12 mouse cellular contexts compared by ENCODE assay signal in the genomic region with DNA sequence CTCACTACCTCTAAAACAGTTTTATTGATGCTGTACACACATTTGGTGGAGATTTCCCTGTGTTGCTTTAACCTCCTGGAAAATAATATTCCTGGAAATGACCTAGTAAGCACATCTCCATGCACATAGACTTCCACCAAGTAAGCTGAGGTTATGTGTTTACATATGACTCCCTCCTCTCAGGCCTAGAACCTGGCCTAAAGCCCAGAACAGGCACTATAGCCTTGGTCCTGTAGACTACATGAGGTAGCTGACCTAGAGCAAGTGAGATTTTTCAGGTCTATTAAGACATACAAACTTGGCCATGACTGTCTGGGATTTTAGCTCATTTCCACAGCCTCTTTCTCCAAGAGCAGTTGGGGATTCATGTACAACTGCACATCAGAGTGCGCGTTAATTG. TPM values are rescaled to one million over a fixed set of nuclear protein-coding genes. Genes with fewer than 3 reads are reported as not detected.
A peak's percentile ranks its signal among the peaks of the same experiment; 100 is the strongest.
DNase-seq lines count a peak whose midpoint lies in the region; ATAC-seq and TF ChIP-seq lines count a peak whose summit lies in the region.
"Had no signal": no experiment of that assay in that cellular context is flagged by ENCODE, and none has a peak within 500 bp of the region (broad histone marks: within the 10 kb centered on the region; RNA-seq: fewer than 3 reads in every experiment).

No protein-coding gene starts in this region.

- peak overlapping the region; percentile 56 for H3K4me2 ChIP-seq in neural tube, embryonic 11.5 days (ENCODE audit: low read depth)
- peak overlapping the region; percentile 67 for H3K4me2 ChIP-seq in liver, embryonic 14.5 days (ENCODE audit: low read depth)
- H3K4me2 ChIP-seq in stomach, postnatal 0 days (replicated peaks; ENCODE audit: low read depth): peak overlapping the region; percentile 54

- H3K4me3 ChIP-seq in gastrocnemius, adult 2 months: 0 out of 2 replicates have a peak overlapping the region, but pooled peaks have one; percentile 90
- H3K4me3 ChIP-seq in neural tube, embryonic 11.5 days (ENCODE audit: low read depth, low read length): peak overlapping the region; percentile 72; the same call in 1 of the 2 replicates
- no peak overlapping the region; a peak in 1 of 4 replicates for H3K4me3 ChIP-seq in liver, embryonic 14.5 days (ENCODE audit: insufficient read depth in 1 of 2, low read depth in 2 of 2, low read length in 2 of 2)
- H3K4me3 ChIP-seq in stomach, postnatal 0 days (ENCODE audit: low read depth, low read length): no peak overlapping the region

- TF ChIP-seq CTCF in gastrocnemius, adult 2 months (IDR thresholded peaks at IDR 0.05): no peak
- no peak for TF ChIP-seq CTCF in liver, embryonic 14.5 days (IDR thresholded peaks at IDR 0.05; ENCODE audit: low read depth)
- no peak for TF ChIP-seq CTCF in stomach, postnatal 0 days (IDR thresholded peaks at IDR 0.05; ENCODE audit: low read depth)

- no peaks in the 10 kb centered on the region for H3K9me3 ChIP-seq in neural tube, embryonic 11.5 days (ENCODE audit: control insufficient read depth, low read length)
- H3K9me3 ChIP-seq in liver, embryonic 14.5 days (ENCODE audit: control insufficient read depth, low read length): no peaks in the 10 kb centered on the region
- H3K9me3 ChIP-seq in stomach, postnatal 0 days (ENCODE audit: control insufficient read depth, low read length): no peaks in the 10 kb centered on the region

- ATAC-seq in neural tube, embryonic 11.5 days (ENCODE audit: insufficient read depth, low FRiP score, low TSS enrichment): no peak
- ATAC-seq in liver, embryonic 14.5 days (ENCODE audit: insufficient read depth): no peak
- no peak for ATAC-seq in stomach, postnatal 0 days (ENCODE audit: low FRiP score, low TSS enrichment)
- ATAC-seq in monocyte, adult 5-6 weeks (replicated peaks; ENCODE audit: insufficient number of reproducible peaks, low FRiP score, low TSS enrichment, poor library complexity, severe bottlenecking): no peak
- ATAC-seq: activated CD4-positive, CD25-positive, alpha-beta regulatory T cell, adult 4 months had no signal

- no peak for TF ChIP-seq EP300 in liver, embryonic 14.5 days (IDR thresholded peaks at IDR 0.05; ENCODE audit: low read depth)
- no peak for TF ChIP-seq EP300 in stomach, postnatal 0 days (optimal IDR thresholded peaks at IDR 0.05)

- no peak for DNase-seq in gastrocnemius, adult 2 months
- DNase-seq in gastrocnemius, postnatal 14 days: no peak
- DNase-seq in neural tube, embryonic 11.5 days (ENCODE audit: low spot score): no peak
- DNase-seq in neural tube, embryonic 10.5 days (ENCODE audit: extremely low spot score, low spot score): no peak
- DNase-seq in liver, embryonic 14.5 days (ENCODE audit: low read depth in 3 of 3, low spot score in 3 of 3): no peak
- DNase-seq in stomach, postnatal 0 days (ENCODE audit: low spot score): no peak
- no peak for DNase-seq in adrenal gland, adult 18-20 months (ENCODE audit: low spot score in 2 of 2)
- DNase-seq: cerebellum, adult 9-10 months; left cerebral cortex, postnatal 4 days; retina, postnatal 1 day had no signal

- peaks cover 6% of the 10 kb centered on the region; the same call in 1 of the 2 replicates for H3K4me1 ChIP-seq in neural tube, embryonic 11.5 days (ENCODE audit: control insufficient read depth, insufficient read depth, low read length)
- H3K4me1 ChIP-seq in liver, embryonic 14.5 days (replicated peaks; ENCODE audit: control insufficient read depth in 2 of 2, insufficient read depth in 2 of 2, low read length in 1 of 2): peaks cover 13 to 16% of the 10 kb centered on the region in 2 experiments
- H3K4me1 ChIP-seq in stomach, postnatal 0 days (replicated peaks; ENCODE audit: control insufficient read depth, insufficient read depth): peaks cover 2% of the 10 kb centered on the region; the same call in 1 of the 2 replicates

- H3K27me3 ChIP-seq in neural tube, embryonic 11.5 days (ENCODE audit: control insufficient read depth, insufficient read depth, low read length): no peaks in the 10 kb centered on the region
- no peaks in the 10 kb centered on the region for H3K27me3 ChIP-seq in liver, embryonic 14.5 days (ENCODE audit: control insufficient read depth, insufficient read depth, low read length)
- no peaks in the 10 kb centered on the region for H3K27me3 ChIP-seq in stomach, postnatal 0 days (ENCODE audit: control insufficient read depth, insufficient read depth, low read length)

- 95% methylated on average over 2 of the region's 2 CpGs for WGBS in neural tube, embryonic 11.5 days
- 92% methylated on average over 2 of the region's 2 CpGs for WGBS in liver, embryonic 14.5 days (ENCODE audit: insufficient replicate concordance)
- WGBS in stomach, postnatal 0 days: 90% methylated on average over 2 of the region's 2 CpGs

- no peak overlapping the region for H3K9ac ChIP-seq in neural tube, embryonic 11.5 days (ENCODE audit: low read length)
- H3K9ac ChIP-seq in liver, embryonic 14.5 days (replicated peaks): no peak overlapping the region; the same call in 1 of the 2 replicates
- no peak overlapping the region for H3K9ac ChIP-seq in stomach, postnatal 0 days (ENCODE audit: low read length)

- no peak overlapping the region for H3K27ac ChIP-seq in gastrocnemius, adult 2 months
- H3K27ac ChIP-seq in neural tube, embryonic 11.5 days (ENCODE audit: low read depth, low read length): no peak overlapping the region
- no peak overlapping the region for H3K27ac ChIP-seq in liver, embryonic 14.5 days
- no peak overlapping the region for H3K27ac ChIP-seq in stomach, postnatal 0 days (replicated peaks)

- peaks cover 6% of the 10 kb centered on the region for H3K36me3 ChIP-seq in neural tube, embryonic 11.5 days (ENCODE audit: control insufficient read depth, insufficient read depth, low read length)
- H3K36me3 ChIP-seq in liver, embryonic 14.5 days (replicated peaks; ENCODE audit: control insufficient read depth, insufficient read depth, low read depth): peaks cover 5% of the 10 kb centered on the region
- H3K36me3 ChIP-seq in stomach, postnatal 0 days (ENCODE audit: control insufficient read depth, insufficient read depth, low read length): peaks cover 5% of the 10 kb centered on the region; the same call in 1 of the 2 replicates

- intact Hi-C loops in gastrocnemius, adult 2 months (cut with DNase I): no loop called here
- intact Hi-C loops in gastrocnemius, postnatal 14 days (cut with DNase I; ENCODE audit: low total_unique reads): no loop called here

RNA-seq across cellular contexts. Expression of a gene that starts 1.7 kb away (rescaled TPM):
- total RNA-seq in gastrocnemius, adult 2 months (2021): 10 to 100 TPM; 25.2 to 25.9 TPM
- total RNA-seq in gastrocnemius, postnatal 14 days (2021): 10 to 100 TPM; 19.0 to 22.0 TPM
- polyA plus RNA-seq in neural tube, embryonic 11.5 days (2014; fragmentation: Nextera tagmentation; extraction: Ambion mirVana): 87.4 and 92.7 TPM in 2 replicates
- polyA plus RNA-seq in liver, embryonic 14.5 days (2012; rRNA removed): 32.0 and 32.5 TPM in 2 replicates
- 15.5 and 17.2 TPM in 2 replicates for polyA plus RNA-seq in liver, embryonic 14.5 days (2014; fragmentation: Nextera tagmentation; extraction: Ambion mirVana)
- 27.3 and 34.4 TPM in 2 replicates for polyA plus RNA-seq in stomach, postnatal 0 days (2015; fragmentation: Nextera tagmentation; extraction: Ambion mirVana)
- total RNA-seq in adrenal gland, adult 18-20 months (2021): 10 to 100 TPM; 58.7 to 64.6 TPM
- total RNA-seq in monocyte, adult 5-6 weeks (2017): 31.4 to 51.0 TPM (median 39.1 TPM) in 3 replicates

RNA-seq across cellular contexts. Expression of a gene that starts 20.7 kb away (rescaled TPM):
- under 1 TPM in 1 of 2 experiments, not detected in 1; 0.08 TPM for total RNA-seq in gastrocnemius, adult 2 months (2021)
- under 1 TPM in 1 of 2 experiments, not detected in 1; 0.13 TPM for total RNA-seq in gastrocnemius, postnatal 14 days (2021)
- polyA plus RNA-seq in neural tube, embryonic 11.5 days (2014; fragmentation: Nextera tagmentation; extraction: Ambion mirVana): 0.77 and 0.88 TPM in 2 replicates
- polyA plus RNA-seq in liver, embryonic 14.5 days (2012; rRNA removed): 0.67 and 1.3 TPM in 2 replicates
- polyA plus RNA-seq in liver, embryonic 14.5 days (2014; fragmentation: Nextera tagmentation; extraction: Ambion mirVana): 0.53 and 0.99 TPM in 2 replicates
- polyA plus RNA-seq in stomach, postnatal 0 days (2015; fragmentation: Nextera tagmentation; extraction: Ambion mirVana): 0.51 and 0.61 TPM in 2 replicates
- total RNA-seq in adrenal gland, adult 18-20 months (2021): 10 to 100 TPM in 1 of 2 experiments, 1 to 10 TPM in 1; 7.3 to 11.7 TPM
- not detected in 3 replicates for total RNA-seq in monocyte, adult 5-6 weeks (2017)
- polyA plus RNA-seq: activated CD4-positive, CD25-positive, alpha-beta regulatory T cell, adult 4 months had no signal

RNA-seq across cellular contexts. Expression of a gene that starts 20.8 kb away (rescaled TPM):
- total RNA-seq in gastrocnemius, adult 2 months (2021): 10 to 100 TPM; 15.8 to 16.0 TPM
- total RNA-seq in gastrocnemius, postnatal 14 days (2021): 10 to 100 TPM; 10.6 to 12.5 TPM
- polyA plus RNA-seq in neural tube, embryonic 11.5 days (2014; fragmentation: Nextera tagmentation; extraction: Ambion mirVana): 39.6 and 51.4 TPM in 2 replicates
- 20.4 and 21.8 TPM in 2 replicates for polyA plus RNA-seq in liver, embryonic 14.5 days (2012; rRNA removed)
- polyA plus RNA-seq in liver, embryonic 14.5 days (2014; fragmentation: Nextera tagmentation; extraction: Ambion mirVana): 19.7 and 24.5 TPM in 2 replicates
- 41.0 and 42.4 TPM in 2 replicates for polyA plus RNA-seq in stomach, postnatal 0 days (2015; fragmentation: Nextera tagmentation; extraction: Ambion mirVana)
- 10 to 100 TPM; 35.1 to 38.5 TPM for total RNA-seq in adrenal gland, adult 18-20 months (2021)
- 9.9 to 29.7 TPM (median 10.0 TPM) in 3 replicates for total RNA-seq in monocyte, adult 5-6 weeks (2017)

RNA-seq across cellular contexts. Expression of a gene that starts 50.9 kb away (rescaled TPM):
- total RNA-seq in gastrocnemius, adult 2 months (2021): 1 to 10 TPM; 1.6 to 1.8 TPM
- total RNA-seq in gastrocnemius, postnatal 14 days (2021): 1 to 10 TPM; 1.5 to 1.6 TPM
- 0.20 and 0.42 TPM in 2 replicates for polyA plus RNA-seq in neural tube, embryonic 11.5 days (2014; fragmentation: Nextera tagmentation; extraction: Ambion mirVana)
- polyA plus RNA-seq in liver, embryonic 14.5 days (2012; rRNA removed): 0.02 TPM in 1 of 2 replicates, not detected in the other
- polyA plus RNA-seq in liver, embryonic 14.5 days (2014; fragmentation: Nextera tagmentation; extraction: Ambion mirVana): 0.06 TPM in 1 of 2 replicates, not detected in the other
- 0.33 TPM in 2 replicates for polyA plus RNA-seq in stomach, postnatal 0 days (2015; fragmentation: Nextera tagmentation; extraction: Ambion mirVana)
- total RNA-seq in adrenal gland, adult 18-20 months (2021): not detected
- 0.75 TPM in 1 of 3 replicates, not detected in the others for total RNA-seq in monocyte, adult 5-6 weeks (2017)
- polyA plus RNA-seq: activated CD4-positive, CD25-positive, alpha-beta regulatory T cell, adult 4 months had no signal

RNA-seq across cellular contexts. Expression of a gene that starts 51.5 kb away (rescaled TPM):
- total RNA-seq in gastrocnemius, adult 2 months (2021): 10 to 100 TPM in 1 of 2 experiments, 1 to 10 TPM in 1; 9.9 to 11.7 TPM
- 1 to 10 TPM; 6.5 to 7.0 TPM for total RNA-seq in gastrocnemius, postnatal 14 days (2021)
- polyA plus RNA-seq in neural tube, embryonic 11.5 days (2014; fragmentation: Nextera tagmentation; extraction: Ambion mirVana): 0.23 and 0.41 TPM in 2 replicates
- polyA plus RNA-seq in liver, embryonic 14.5 days (2012; rRNA removed): 0.05 and 0.06 TPM in 2 replicates
- 0.13 TPM in 1 of 2 replicates, not detected in the other for polyA plus RNA-seq in liver, embryonic 14.5 days (2014; fragmentation: Nextera tagmentation; extraction: Ambion mirVana)
- 1.5 and 1.7 TPM in 2 replicates for polyA plus RNA-seq in stomach, postnatal 0 days (2015; fragmentation: Nextera tagmentation; extraction: Ambion mirVana)
- 1 to 10 TPM; 1.8 to 2.8 TPM for total RNA-seq in adrenal gland, adult 18-20 months (2021)
- total RNA-seq in monocyte, adult 5-6 weeks (2017): not detected in 3 replicates
- polyA plus RNA-seq: activated CD4-positive, CD25-positive, alpha-beta regulatory T cell, adult 4 months had no signal

Comparison
In these comparisons a context has a peak if more than half of its experiments do, and no peak if none do; other contexts are left out.
1. H3K4me3 ChIP-seq: peak in gastrocnemius, adult 2 months (single experiment) and neural tube, embryonic 11.5 days (single experiment); none in liver, embryonic 14.5 days (0 of 2) and stomach, postnatal 0 days (single experiment).
2. Peak in every context shown above with its lines, with median percentiles within 50 percentile points of each other: H3K4me2 ChIP-seq.